Mouse (Mus musculus) kidney, postnatal 10 days (tissue): Measurements from ENCODE around the gene Krt33b.

Experiments used
- DNase-seq: peaks from one replicate; pipeline ENCODE4 v3.0.0; 2021; ENCODE audit warnings: mixed read lengths

The Krt33b gene

GRCm38 (mm10) chr11:100029768-100030167 is at the start of gene Krt33b:
Gene Krt33b (minus strand): TSS chr11:100029868.
- DNase-seq = no peak

GRCm38 (mm10) chr11:100073873-100074272 is 44.2 kb upstream of the Krt33b start:
- no peak for DNase-seq

- DNase-seq = peak; percentile 13
Observed at GRCm38 (mm10) chr11:100067293-100068036, 37.8 kb upstream of the Krt33b start.

- no peak for DNase-seq
Observed at GRCm38 (mm10) chr11:100066236-100067010, 36.8 kb upstream of the Krt33b start.

GRCm38 (mm10) chr11:100058875-100059274 is 29.2 kb upstream of the Krt33b start:
- DNase-seq = no peak

- no peak for DNase-seq
Observed at GRCm38 (mm10) chr11:100055686-100056655, 26.3 kb upstream of the Krt33b start.

GRCm38 (mm10) chr11:100050451-100050850 is 20.8 kb upstream of the Krt33b start, which contains the start of gene Krt31:
Gene Krt31 (minus strand): TSS chr11:100050551.
- DNase-seq = no peak

- DNase-seq = no peak
Observed at GRCm38 (mm10) chr11:100047193-100047592, 17.5 kb upstream of the Krt33b start.

- DNase-seq = no peak
Observed at GRCm38 (mm10) chr11:100046303-100046866, 16.7 kb upstream of the Krt33b start.

GRCm38 (mm10) chr11:100041454-100041853 is 11.8 kb upstream of the Krt33b start, which contains the start of gene Krt34:
Gene Krt34 (minus strand): TSS chr11:100041554.
- DNase-seq = no peak

GRCm38 (mm10) chr11:100021438-100021837 is 8.2 kb downstream of the Krt33b start:
- DNase-seq = no peak

GRCm38 (mm10) chr11:100019466-100019865 is 10.2 kb downstream of the Krt33b start:
- no peak for DNase-seq

GRCm38 (mm10) chr11:100016112-100016511 is 13.6 kb downstream of the Krt33b start, which contains the start of gene Krt33a:
Gene Krt33a (minus strand): TSS chr11:100016212.
- no peak for DNase-seq

- peak; percentile 9 for DNase-seq
Observed at GRCm38 (mm10) chr11:100013691-100014171, 15.9 kb downstream of the Krt33b start.

- no peak for DNase-seq
Observed at GRCm38 (mm10) chr11:100010682-100011081, 19.0 kb downstream of the Krt33b start.

GRCm38 (mm10) chr11:100008336-100008735 is 21.3 kb downstream of the Krt33b start:
- DNase-seq = no peak

GRCm38 (mm10) chr11:100006624-100007023 is 23.0 kb downstream of the Krt33b start:
- no peak for DNase-seq

- DNase-seq = no peak
Observed at GRCm38 (mm10) chr11:100005905-100006304, 23.8 kb downstream of the Krt33b start.

GRCm38 (mm10) chr11:100004846-100005245 is 24.8 kb downstream of the Krt33b start:
- DNase-seq = peak; percentile 70

- DNase-seq = no peak
Observed at GRCm38 (mm10) chr11:99999091-99999490, 30.6 kb downstream of the Krt33b start.

- DNase-seq = no peak
Observed at GRCm38 (mm10) chr11:99994384-99994661, 35.3 kb downstream of the Krt33b start.
